Mouse (Mus musculus): ENCODE measurements at regions not wholly inside any gene's neighbourhood (a gene's known extent, or its start where the extent isn't known, plus 50 kb on each side); places are given as distances from the start of the nearest gene placed in this dataset.

- peak in 1 of 2 experiments; percentile 40 for DNase-seq
Measured at GRCm38 (mm10) chr16:87225085-87225484, 128.9 kb upstream of the N6amt1 start.

GRCm38 (mm10) chr16:87224024-87224423 is 130.0 kb upstream of the N6amt1 start:
- no peak for DNase-seq

- no peak for DNase-seq
Measured at GRCm38 (mm10) chr16:87220611-87221010, 133.4 kb upstream of the N6amt1 start.

GRCm38 (mm10) chr16:87220201-87220600 is 133.8 kb upstream of the N6amt1 start:
- no peak for DNase-seq

GRCm38 (mm10) chr16:87207875-87208274 is 146.1 kb upstream of the N6amt1 start:
- DNase-seq = no peak

- DNase-seq = no peak
Measured at GRCm38 (mm10) chr16:87190471-87190870, 163.5 kb upstream of the N6amt1 start.

GRCm38 (mm10) chr16:87188737-87189136 is 165.2 kb upstream of the N6amt1 start:
- DNase-seq = no peak

GRCm38 (mm10) chr16:87172395-87172794 is 181.6 kb upstream of the N6amt1 start:
- DNase-seq = no peak

- no peak for DNase-seq
Measured at GRCm38 (mm10) chr16:87139301-87139700, 214.7 kb upstream of the N6amt1 start.

- DNase-seq = no peak
Measured at GRCm38 (mm10) chr16:87136503-87136902, 217.5 kb upstream of the N6amt1 start.

GRCm38 (mm10) chr16:87134452-87134851 is 219.5 kb upstream of the N6amt1 start:
- DNase-seq = no peak

- no peak for DNase-seq
Measured at GRCm38 (mm10) chr16:87133874-87134273, 220.1 kb upstream of the N6amt1 start.

- DNase-seq = no peak
Measured at GRCm38 (mm10) chr16:87132082-87132481, 221.9 kb upstream of the N6amt1 start.

GRCm38 (mm10) chr16:87130733-87131640 is 223.0 kb upstream of the N6amt1 start:
- DNase-seq = no peak

GRCm38 (mm10) chr16:87129021-87129420 is 225.0 kb upstream of the N6amt1 start:
- DNase-seq = no peak

- peak; percentile 2 to 21 for DNase-seq
Measured at GRCm38 (mm10) chr16:87128230-87128629, 225.8 kb upstream of the N6amt1 start.

GRCm38 (mm10) chr16:87124519-87124918 is 229.5 kb upstream of the N6amt1 start:
- no peak for DNase-seq

GRCm38 (mm10) chr16:87103599-87103998 is 250.4 kb upstream of the N6amt1 start:
- no peak for DNase-seq

GRCm38 (mm10) chr16:87102057-87102456 is 251.9 kb upstream of the N6amt1 start:
- no peak for DNase-seq

- DNase-seq = peak; percentile 2 to 7
Measured at GRCm38 (mm10) chr16:87092011-87092410, 262.0 kb upstream of the N6amt1 start.

- no peak for DNase-seq
Measured at GRCm38 (mm10) chr16:87089322-87089721, 264.7 kb upstream of the N6amt1 start.

- DNase-seq = no peak
Measured at GRCm38 (mm10) chr16:87083505-87083904, 270.5 kb upstream of the N6amt1 start.

GRCm38 (mm10) chr16:87077385-87077784 is 276.6 kb upstream of the N6amt1 start:
- no peak for DNase-seq

GRCm38 (mm10) chr16:87069294-87069693 is 284.7 kb upstream of the N6amt1 start:
- no peak for DNase-seq

Measured in adrenal gland, postnatal 36 days (tissue).